Mouse (Mus musculus) G1E-ER4 (cell line): ENCODE measurements around the gene Gm20388. TPM values are rescaled to one million over a fixed set of nuclear protein-coding genes. Genes with fewer than 3 reads are reported as not detected.

Experiments used
- GATA1 ChIP-seq: IDR thresholded peaks from one replicate; pipeline ENCODE4 v1.8.0; 2012; ENCODE audit warnings: low read length, inconsistent platforms
- polyA plus RNA-seq: library from polyadenylated mRNA; stranded (reverse); fragments of >175 nt; gene quantifications from 2 replicates; pipeline ENCODE4 v1.2.3, GENCODE M21; 2012

Gene Gm20388
- polyA plus RNA-seq, 1 experiment, result not detected

- TF ChIP-seq GATA1, result no peak
Observed at GRCm38 (mm10) chr8:121158812-121159211, 1248.2 kb downstream of the Gm20388 start.

- TF ChIP-seq GATA1, result no peak
Observed at GRCm38 (mm10) chr8:121161437-121161836, 1250.8 kb downstream of the Gm20388 start.

GRCm38 (mm10) chr8:121162413-121162812 lies 1251.8 kb downstream of the Gm20388 start:
- TF ChIP-seq GATA1, result no peak

GRCm38 (mm10) chr8:121162906-121163695 lies 1252.5 kb downstream of the Gm20388 start:
- no peak for TF ChIP-seq GATA1

GRCm38 (mm10) chr8:121164017-121164469 lies 1253.4 kb downstream of the Gm20388 start:
- no peak for TF ChIP-seq GATA1

GRCm38 (mm10) chr8:121168033-121168432 lies 1257.4 kb downstream of the Gm20388 start:
- TF ChIP-seq GATA1, result no peak

GRCm38 (mm10) chr8:121170116-121170515 lies 1259.5 kb downstream of the Gm20388 start:
- no peak for TF ChIP-seq GATA1

- TF ChIP-seq GATA1, result no peak
Observed at GRCm38 (mm10) chr8:121170626-121171552, 1260.2 kb downstream of the Gm20388 start.

GRCm38 (mm10) chr8:121172567-121172966 lies 1261.9 kb downstream of the Gm20388 start:
- no peak for TF ChIP-seq GATA1

GRCm38 (mm10) chr8:121174178-121174577 lies 1263.5 kb downstream of the Gm20388 start:
- TF ChIP-seq GATA1, result no peak

- TF ChIP-seq GATA1, result no peak
Observed at GRCm38 (mm10) chr8:121174721-121175539, 1264.3 kb downstream of the Gm20388 start.

- no peak for TF ChIP-seq GATA1
Observed at GRCm38 (mm10) chr8:121175540-121176090, 1265.0 kb downstream of the Gm20388 start.

GRCm38 (mm10) chr8:121176291-121176690 lies 1265.7 kb downstream of the Gm20388 start:
- no peak for TF ChIP-seq GATA1

- TF ChIP-seq GATA1, result no peak
Observed at GRCm38 (mm10) chr8:121180474-121181284, 1270.0 kb downstream of the Gm20388 start.
